Mouse (Mus musculus) heart, postnatal 0 days (tissue): Measurements from ENCODE around the gene Prnd. TPM values are rescaled to one million over a fixed set of nuclear protein-coding genes. Genes with fewer than 3 reads are reported as not detected.

Experiments used
- ATAC-seq: fragments of 200-750 bp; cut with Nextera tagmentation; 2 replicates; pipeline ENCODE4 v1.8.0; 2017; ENCODE audit warnings: low read depth, moderate number of reproducible peaks, moderate library complexity; ENCODE audit not compliant: insufficient read depth
- DNase-seq: peaks from one replicate; pipeline ENCODE4 v3.0.0-alpha.2; 2016; ENCODE audit warnings: low spot score
- H3K27ac ChIP-seq: fragments of 300-500 bp; sonication (generic); 2 replicates; pipeline ENCODE4 v1.5.1; 2014; ENCODE audit warnings: low read depth, mild to moderate bottlenecking
- H3K27me3 ChIP-seq: fragments of 300-500 bp; sonication (generic); 2 replicates; pipeline ENCODE4 v1.6.1; 2014; ENCODE audit warnings: low read length, mixed read lengths; ENCODE audit not compliant: control insufficient read depth, insufficient read depth
- H3K36me3 ChIP-seq: fragments of 300-500 bp; sonication (generic); replicated peaks from 2 replicates; pipeline ENCODE4 v1.6.1; 2014; ENCODE audit warnings: low read length, mixed read lengths; ENCODE audit not compliant: control insufficient read depth, insufficient read depth
- H3K4me1 ChIP-seq: fragments of 300-500 bp; sonication (generic); 2 replicates; pipeline ENCODE4 v1.6.1; 2014; ENCODE audit warnings: antibody characterized with exemption; ENCODE audit not compliant: control insufficient read depth, insufficient read depth
- H3K4me2 ChIP-seq: fragments of 300-500 bp; sonication (generic); 2 replicates; pipeline ENCODE4 v1.6.1; 2014; ENCODE audit warnings: low read depth, mild to moderate bottlenecking, low read length, moderate library complexity
- H3K4me3 ChIP-seq: fragments of 300-500 bp; sonication (generic); 2 replicates; pipeline ENCODE4 v1.5.1; 2014; ENCODE audit warnings: low read depth, low read length
- H3K9ac ChIP-seq: fragments of 300-500 bp; sonication (generic); replicated peaks from 2 replicates; pipeline ENCODE4 v1.6.1; 2014; ENCODE audit warnings: low read depth, low read length, mixed read lengths
- H3K9me3 ChIP-seq: fragments of 300-500 bp; sonication (generic); replicated peaks from 2 replicates; pipeline ENCODE4 v1.6.1; 2016; ENCODE audit warnings: low read length; ENCODE audit not compliant: control insufficient read depth
- CTCF ChIP-seq: IDR thresholded peaks from 2 replicates; pipeline ENCODE4 v1.5.1; 2016; ENCODE audit warnings: antibody characterized with exemption, control low read depth, low read depth
- EP300 ChIP-seq: IDR thresholded peaks from 2 replicates; pipeline ENCODE4 v1.6.1; 2016; ENCODE audit warnings: antibody characterized with exemption, low read depth
- WGBS: fragments of 180-500 bp; shearing (Covaris S2); extraction: QIAGEN DNeasy Blood & Tissue Kit; methylation state at CpG from one replicate; pipeline ENCODE4 v1.1.7; 2014; 5-methylcytosine and 5-hydroxymethylcytosine counted together
- polyA plus RNA-seq: library from polyadenylated mRNA; unstranded; fragments of >200 nt; fragmentation: Nextera tagmentation; extraction: Ambion mirVana; gene quantifications from 2 replicates; pipeline ENCODE4 v1.2.1, GENCODE M21; 2015
- total RNA-seq: library from RNA; depleted of rRNA; stranded (reverse); fragments of >200 nt; gene quantifications from 2 replicates; pipeline ENCODE4 v1.2.3, GENCODE M21; 2014; ENCODE audit warnings: low replicate concordance

Gene Prnd
- total and polyA plus RNA-seq, 2 experiments from 2014 or later = 9.5 to 16.6 TPM

GRCm38 (mm10) chr2:131910847-131911246 is 39.8 kb upstream of the Prnd start:
- peak overlapping the region; percentile 73 for H3K4me3 ChIP-seq
- no peak for ATAC-seq
- WGBS = 61% methylated on average over 2 of the region's 2 CpGs
- H3K9ac ChIP-seq = peak overlapping the region; percentile 79; the same call in 1 of the 2 replicates
- peaks cover 8% of the 10 kb centered on the region for H3K36me3 ChIP-seq
- TF ChIP-seq CTCF (no peak), EP300 (no peak)
- H3K9me3 ChIP-seq = no peaks in the 10 kb centered on the region
- no peaks in the 10 kb centered on the region for H3K27me3 ChIP-seq
- no peak for DNase-seq
- peak overlapping the region; percentile 67 for H3K4me2 ChIP-seq
- H3K4me1 ChIP-seq = peaks cover 36% of the 10 kb centered on the region
- H3K27ac ChIP-seq = peak overlapping the region; percentile 88; the same call in 1 of the 2 replicates

GRCm38 (mm10) chr2:131911341-131911740 is 39.3 kb upstream of the Prnd start:
- peak overlapping the region; percentile 67 for H3K4me2 ChIP-seq

GRCm38 (mm10) chr2:131912526-131913258 is 38.0 kb upstream of the Prnd start:
- no peak for TF ChIP-seq CTCF
- TF ChIP-seq EP300 = no peak
- Histone ChIP-seq H3K4me1 (peaks cover 28% of the 10 kb centered on the region), H3K27me3 (no peaks in the 10 kb centered on the region), H3K36me3 (peaks cover 21% of the 10 kb centered on the region), H3K9me3 (no peaks in the 10 kb centered on the region), H3K4me2 (no peak overlapping the region), H3K9ac (no peak overlapping the region), H3K27ac (no peak overlapping the region), H3K4me3 (no peak overlapping the region)
- 72% methylated on average over 8 of the region's 8 CpGs for WGBS
- no peak for ATAC-seq
- DNase-seq = no peak

More at GRCm38 (mm10) chr2:131911341-131911740, 39.3 kb upstream of the Prnd start:
- no peak overlapping the region for H3K27ac ChIP-seq
- peak overlapping the region; percentile 73; the same call in 1 of the 2 replicates for H3K4me3 ChIP-seq
- H3K27me3 ChIP-seq = no peaks in the 10 kb centered on the region
- TF ChIP-seq CTCF = no peak
- no peak for TF ChIP-seq EP300
- 47% methylated on average over 4 of the region's 4 CpGs for WGBS
- no peak for DNase-seq
- ATAC-seq = no peak
- peaks cover 13% of the 10 kb centered on the region for H3K36me3 ChIP-seq
- H3K9me3 ChIP-seq = no peaks in the 10 kb centered on the region
- no peak overlapping the region for H3K9ac ChIP-seq
- peaks cover 35% of the 10 kb centered on the region for H3K4me1 ChIP-seq

- H3K9me3 ChIP-seq = no peaks in the 10 kb centered on the region
- 66% methylated on average over 7 of the region's 7 CpGs for WGBS
- no peaks in the 10 kb centered on the region for H3K27me3 ChIP-seq
- no peak overlapping the region for H3K27ac ChIP-seq
- no peak for TF ChIP-seq CTCF
- no peak for TF ChIP-seq EP300
- H3K4me2 ChIP-seq = no peak overlapping the region
- ATAC-seq (no peak), DNase-seq (no peak)
- H3K4me1 ChIP-seq = peaks cover 17% of the 10 kb centered on the region; the same call in 1 of the 2 replicates
- no peak overlapping the region for H3K4me3 ChIP-seq
- peaks cover 11% of the 10 kb centered on the region for H3K36me3 ChIP-seq
- no peak overlapping the region for H3K9ac ChIP-seq
Measured at GRCm38 (mm10) chr2:131932275-131932902, 18.3 kb upstream of the Prnd start.

- H3K4me1 ChIP-seq = peaks cover 17% of the 10 kb centered on the region; the same call in 1 of the 2 replicates
- no peak overlapping the region for H3K4me2 ChIP-seq
- H3K27me3 ChIP-seq = no peaks in the 10 kb centered on the region
- 60% methylated on average over 6 of the region's 6 CpGs for WGBS
- DNase-seq = no peak
- H3K27ac ChIP-seq = peak overlapping the region; percentile 26; the same call in 1 of the 2 replicates
- H3K9me3 ChIP-seq = no peaks in the 10 kb centered on the region
- no peak overlapping the region for H3K9ac ChIP-seq
- TF ChIP-seq EP300 (no peak), CTCF (no peak)
- ATAC-seq = no peak
- peaks cover 17% of the 10 kb centered on the region for H3K36me3 ChIP-seq
- no peak overlapping the region for H3K4me3 ChIP-seq
Measured at GRCm38 (mm10) chr2:131933013-131933412, 17.6 kb upstream of the Prnd start.
